Mouse (Mus musculus): ENCODE data around the gene Dusp16. TPM values are rescaled to one million over a fixed set of nuclear protein-coding genes. Genes with fewer than 3 reads are reported as not detected.

Dusp16 gene
- total RNA-seq, 2 experiments from 2014 or later: 22.4 to 24.9 TPM

GRCm38 (mm10) chr6:134745876-134746275 is 46.5 kb downstream of the Dusp16 start:
- DNase-seq: no peak
- intact Hi-C loops (cut with DNase I): no loop called here

- DNase-seq: no peak
- intact Hi-C loops (cut with DNase I): no loop called here
Observed at GRCm38 (mm10) chr6:134743568-134743967, 48.9 kb downstream of the Dusp16 start.

- DNase-seq: no peak
- intact Hi-C loops (cut with DNase I): no loop called here
Observed at GRCm38 (mm10) chr6:134736853-134737252, 55.6 kb downstream of the Dusp16 start.

GRCm38 (mm10) chr6:134733800-134734221 is 58.6 kb downstream of the Dusp16 start:
- intact Hi-C loops (cut with DNase I): no loop called here
- no peak for DNase-seq

GRCm38 (mm10) chr6:134732813-134733212 is 59.6 kb downstream of the Dusp16 start:
- DNase-seq: no peak
- intact Hi-C loops (cut with DNase I): no loop called here

- no peak for DNase-seq
- intact Hi-C loops (cut with DNase I): no loop called here
Observed at GRCm38 (mm10) chr6:134730978-134731377, 61.4 kb downstream of the Dusp16 start.

GRCm38 (mm10) chr6:134725406-134725805 is 67.0 kb downstream of the Dusp16 start:
- intact Hi-C loops (cut with DNase I): no loop called here
- DNase-seq: no peak

- DNase-seq: no peak
- intact Hi-C loops (cut with DNase I): no loop called here
Observed at GRCm38 (mm10) chr6:134723833-134724553, 68.4 kb downstream of the Dusp16 start.

GRCm38 (mm10) chr6:134723326-134723725 is 69.1 kb downstream of the Dusp16 start:
- intact Hi-C loops (cut with DNase I): no loop called here
- no peak for DNase-seq

GRCm38 (mm10) chr6:134722906-134723305 is 69.5 kb downstream of the Dusp16 start:
- no peak for DNase-seq
- intact Hi-C loops (cut with DNase I): no loop called here

GRCm38 (mm10) chr6:134721729-134722269 is 70.6 kb downstream of the Dusp16 start:
- no peak for DNase-seq
- intact Hi-C loops (cut with DNase I): no loop called here

GRCm38 (mm10) chr6:134720150-134720549 is 72.3 kb downstream of the Dusp16 start:
- no peak for DNase-seq
- intact Hi-C loops (cut with DNase I): no loop called here

- DNase-seq: no peak
- intact Hi-C loops (cut with DNase I): loop anchor here (5.0 kb wide), 1 partner anchor 73 kb away; the partner anchor contains the start of gene Dusp16
Observed at GRCm38 (mm10) chr6:134719156-134719555, 73.3 kb downstream of the Dusp16 start.

GRCm38 (mm10) chr6:134718668-134719065 is 73.8 kb downstream of the Dusp16 start:
- intact Hi-C loops (cut with DNase I): loop anchor here (5.0 kb wide), 1 partner anchor 74 kb away; the partner anchor contains the start of gene Dusp16
- DNase-seq: no peak

GRCm38 (mm10) chr6:134717886-134718667 is 74.3 kb downstream of the Dusp16 start:
- DNase-seq: peak in 1 of 2 experiments; percentile 32
- intact Hi-C loops (cut with DNase I): loop anchor here (5.0 kb wide), 1 partner anchor 74 kb away; the partner anchor contains the start of gene Dusp16

GRCm38 (mm10) chr6:134716168-134716587 is 76.2 kb downstream of the Dusp16 start:
- DNase-seq: no peak
- intact Hi-C loops (cut with DNase I): loop anchor here (5.0 kb wide), 1 partner anchor 76 kb away; the partner anchor contains the start of gene Dusp16

- intact Hi-C loops (cut with DNase I): loop anchor here (5.0 kb wide), 1 partner anchor 42 kb away; no protein-coding TSS in a partner anchor
- no peak for DNase-seq
Observed at GRCm38 (mm10) chr6:134713897-134714296, 78.5 kb downstream of the Dusp16 start.

GRCm38 (mm10) chr6:134713321-134713720 is 79.1 kb downstream of the Dusp16 start:
- DNase-seq: no peak
- intact Hi-C loops (cut with DNase I): loop anchor here (5.0 kb wide), 1 partner anchor 41 kb away; no protein-coding TSS in a partner anchor

GRCm38 (mm10) chr6:134710020-134710419 is 82.4 kb downstream of the Dusp16 start:
- intact Hi-C loops (cut with DNase I): loop anchor here (5.0 kb wide), 1 partner anchor 38 kb away; no protein-coding TSS in a partner anchor
- DNase-seq: no peak

GRCm38 (mm10) chr6:134706467-134706866 is 86.0 kb downstream of the Dusp16 start:
- intact Hi-C loops (cut with DNase I): no loop called here
- no peak for DNase-seq

GRCm38 (mm10) chr6:134703053-134703690 is 89.3 kb downstream of the Dusp16 start:
- intact Hi-C loops (cut with DNase I): no loop called here
- no peak for DNase-seq
